Mouse (Mus musculus): Measurements from ENCODE around the gene Eda2r. TPM values are rescaled to one million over a fixed set of nuclear protein-coding genes. Genes with fewer than 3 reads are reported as not detected.

Eda2r gene
- polyA plus RNA-seq (2012; rRNA removed): 0.31 and 0.32 TPM in 2 replicates

DNA sequence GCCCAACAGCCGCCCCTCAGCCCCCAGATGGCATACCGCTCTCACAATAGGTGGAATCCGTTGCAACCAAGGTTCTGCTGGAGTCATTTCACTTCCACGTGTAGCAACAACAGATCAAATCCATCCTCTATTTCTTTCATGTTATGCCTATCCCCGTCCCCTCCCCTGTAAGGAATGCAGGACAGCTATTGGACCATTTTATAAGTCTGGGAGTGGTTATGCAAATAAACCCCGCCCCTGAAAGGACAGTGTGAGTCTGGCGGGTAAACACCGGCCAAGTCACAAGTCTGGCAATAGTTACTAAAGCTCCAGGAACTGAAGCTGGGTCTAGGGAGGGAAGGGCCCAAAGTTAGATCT, at the start of gene Eda2r:
Gene Eda2r, minus strand, starts transcription at position 152 of the 357 bp plus-strand sequence.
- 16% methylated on average over 8 of the region's 8 CpGs for WGBS
- no peak for DNase-seq (ENCODE audit: low read depth, low spot score)

DNA sequence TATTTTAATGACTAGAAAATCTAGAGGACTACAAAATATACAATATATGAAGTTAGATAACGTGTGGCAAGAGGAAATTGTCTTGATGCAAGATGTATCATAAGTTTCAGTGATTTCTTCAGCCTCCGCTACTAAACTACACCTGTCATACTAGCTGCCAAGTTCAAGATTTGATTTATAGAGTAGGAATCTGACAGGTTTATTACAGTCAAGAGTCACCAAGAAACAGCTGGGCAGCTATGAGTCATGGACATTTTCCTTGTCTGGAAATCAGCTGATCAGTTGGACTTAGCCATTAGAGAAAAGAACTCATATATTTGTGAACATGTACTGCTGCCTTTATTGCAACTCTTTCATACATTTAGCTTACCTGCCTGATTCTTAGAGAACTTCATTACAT, 20.9 kb upstream of the Eda2r start:
- WGBS: 36% methylated on average over 2 of the region's 2 CpGs

GRCm38 (mm10) chrX:97378076-97378475, 1.1 kb upstream of the Eda2r start:
- DNase-seq (ENCODE audit: low read depth, low spot score): no peak
- WGBS: 57% methylated on average over 1 of the region's 1 CpGs

More for the DNA sequence above, 20.9 kb upstream of the Eda2r start:
- no peak for DNase-seq (ENCODE audit: low read depth, low spot score)

GRCm38 (mm10) chrX:97376321-97377064, 523 bp downstream of the Eda2r start:
- no peak for DNase-seq (ENCODE audit: low read depth, low spot score)
- 20% methylated on average over 15 of the region's 15 CpGs for WGBS

DNA sequence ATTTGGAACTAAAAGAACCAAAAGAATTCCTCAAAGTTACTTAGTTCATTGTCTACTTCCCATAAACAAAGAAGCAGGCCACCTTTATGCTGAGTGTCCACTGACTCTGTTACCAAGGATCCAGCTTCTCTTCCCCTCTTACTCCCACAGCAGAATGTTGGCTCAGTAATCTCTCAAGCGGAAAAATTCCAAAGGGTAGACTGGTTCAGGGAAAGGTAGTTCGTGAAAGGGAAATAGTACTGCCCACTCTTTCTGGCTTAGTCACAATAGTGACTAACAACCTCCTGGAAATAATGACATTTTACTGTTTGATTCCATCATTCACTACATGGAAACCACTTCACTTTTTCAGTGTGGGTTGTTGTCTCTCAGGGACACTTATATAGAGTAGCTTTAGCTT, 4.2 kb downstream of the Eda2r start:
- no peak for DNase-seq (ENCODE audit: low read depth, low spot score)
- WGBS: 76% methylated on average over 2 of the region's 2 CpGs

DNA sequence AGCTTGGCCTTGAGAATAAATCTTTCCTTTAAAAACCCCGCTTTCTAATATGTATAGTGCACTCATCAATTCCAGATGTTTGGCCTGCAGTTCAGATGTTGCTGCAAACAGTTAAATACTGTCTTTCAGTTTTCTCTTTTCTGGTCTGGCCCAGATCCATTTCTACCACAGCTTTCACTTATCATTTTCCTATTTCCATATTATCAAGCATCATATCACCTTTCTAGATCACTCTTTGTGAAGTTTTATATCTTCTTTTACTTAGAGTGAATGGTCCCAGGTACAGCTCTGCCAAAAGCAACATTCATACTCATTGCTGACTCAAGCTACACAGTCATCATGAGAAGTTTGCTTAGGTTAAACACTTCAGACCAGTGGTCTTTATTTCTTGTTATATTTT, 7.8 kb downstream of the Eda2r start:
- 58% methylated on average over 1 of the region's 1 CpGs for WGBS
- DNase-seq (ENCODE audit: low read depth, low spot score): no peak

- DNase-seq (ENCODE audit: low read depth, low spot score): no peak
- 70% methylated on average over 2 of the region's 2 CpGs for WGBS
Measured at GRCm38 (mm10) chrX:97368741-97369140, 8.3 kb downstream of the Eda2r start.

GRCm38 (mm10) chrX:97360919-97361318, 16.1 kb downstream of the Eda2r start:
- WGBS: 61% methylated on average over 2 of the region's 2 CpGs
- DNase-seq (ENCODE audit: low read depth, low spot score): no peak

GRCm38 (mm10) chrX:97327891-97328290, 49.1 kb downstream of the Eda2r start:
- no peak for DNase-seq (ENCODE audit: low read depth, low spot score)
